Mouse (Mus musculus) ES-E14 (cell line): Measurements from ENCODE around the gene Rundc3a. TPM values are rescaled to one million over a fixed set of nuclear protein-coding genes. Genes with fewer than 3 reads are reported as not detected.

Source experiments
- DNase-seq: peaks from one replicate; pipeline ENCODE4 v3.0.0-alpha.2; 2013; ENCODE audit warnings: low read depth, low spot score
- H3K27ac ChIP-seq: 2 replicates; pipeline ENCODE4 v1.5.1; 2012; ENCODE audit warnings: low read depth, mild to moderate bottlenecking, low read length, moderate library complexity, mixed read lengths; ENCODE audit not compliant: poor library complexity, insufficient read depth, severe bottlenecking
- H3K36me3 ChIP-seq: 2 replicates; pipeline ENCODE4 v1.6.1; 2012; ENCODE audit warnings: mild to moderate bottlenecking, low read length, moderate library complexity, mixed read lengths; ENCODE audit not compliant: control insufficient read depth, poor library complexity, insufficient read depth, severe bottlenecking
- H3K4me1 ChIP-seq, 2 experiments: fragments of 150-350 bp in 1 of 2; sonication (generic) in 1 of 2; 2 replicates each; pipeline ENCODE4 v1.6.1; 2012; ENCODE audit warnings: low read length in 2 of 2, mild to moderate bottlenecking in 1 of 2, mixed read lengths in 1 of 2; ENCODE audit not compliant: control insufficient read depth in 2 of 2, insufficient read depth in 2 of 2, poor library complexity in 1 of 2
- H3K4me3 ChIP-seq, 2 experiments: fragments of 150-350 bp in 1 of 2; sonication (generic) in 1 of 2; 2 replicates each; pipeline ENCODE4 v1.5.1; 2012; ENCODE audit warnings: low read length in 2 of 2, low read depth in 1 of 2, mild to moderate bottlenecking in 1 of 2, mixed read lengths in 1 of 2; ENCODE audit not compliant: insufficient read depth in 1 of 2, poor library complexity in 1 of 2, severe bottlenecking in 1 of 2
- H3K9ac ChIP-seq: 2 replicates; pipeline ENCODE4 v1.6.1; 2012; ENCODE audit warnings: low read depth, mild to moderate bottlenecking, low read length, mixed read lengths; ENCODE audit not compliant: poor library complexity, insufficient read depth, severe bottlenecking
- H3K9me3 ChIP-seq: fragments of 150-350 bp; sonication (generic); 2 replicates; pipeline ENCODE4 v1.6.1; 2012; ENCODE audit warnings: low read depth, mild to moderate bottlenecking, low read length; ENCODE audit not compliant: control insufficient read depth, insufficient read depth
- CHD2 ChIP-seq: IDR thresholded peaks from 2 replicates; pipeline ENCODE4 v1.6.1; 2014; ENCODE audit warnings: mild to moderate bottlenecking, low read depth, low read length, inconsistent platforms
- HCFC1 ChIP-seq: IDR thresholded peaks from 2 replicates; pipeline ENCODE4 v1.6.1; 2012; ENCODE audit warnings: low read length, inconsistent platforms, borderline replicate concordance; ENCODE audit not compliant: insufficient read depth
- MAFK ChIP-seq: IDR thresholded peaks from 2 replicates; pipeline ENCODE4 v1.6.1; 2014; ENCODE audit warnings: mild to moderate bottlenecking, low read depth, low read length, inconsistent platforms; ENCODE audit not compliant: insufficient read depth
- ZC3H11A ChIP-seq: IDR thresholded peaks from 2 replicates; pipeline ENCODE4 v1.6.1; 2012; ENCODE audit warnings: low read depth, mild to moderate bottlenecking, inconsistent platforms, low read length, borderline replicate concordance
- ZNF384 ChIP-seq: IDR thresholded peaks from 2 replicates; pipeline ENCODE4 v1.6.1; 2012; ENCODE audit warnings: low read depth, low read length, inconsistent platforms
- in situ Hi-C, 2 experiments: fragments of 600-800 bp; cut with MboI; formaldehyde crosslinking; loops; one replicate each; pipeline ENCODE4 v1.15.1; 2025; ENCODE audit warnings: low sequenced_read_pairs in 2 of 2, inconsistent platforms in 1 of 2; ENCODE audit not compliant: unreplicated experiment in 2 of 2
- total RNA-seq: library from RNA; depleted of rRNA; stranded (reverse); fragments of 300-350 nt; gene quantifications from 2 replicates; pipeline ENCODE4 v1.2.3, GENCODE M21; 2012

The Rundc3a gene
- total RNA-seq, 1 experiment: 6.7 TPM

DNA sequence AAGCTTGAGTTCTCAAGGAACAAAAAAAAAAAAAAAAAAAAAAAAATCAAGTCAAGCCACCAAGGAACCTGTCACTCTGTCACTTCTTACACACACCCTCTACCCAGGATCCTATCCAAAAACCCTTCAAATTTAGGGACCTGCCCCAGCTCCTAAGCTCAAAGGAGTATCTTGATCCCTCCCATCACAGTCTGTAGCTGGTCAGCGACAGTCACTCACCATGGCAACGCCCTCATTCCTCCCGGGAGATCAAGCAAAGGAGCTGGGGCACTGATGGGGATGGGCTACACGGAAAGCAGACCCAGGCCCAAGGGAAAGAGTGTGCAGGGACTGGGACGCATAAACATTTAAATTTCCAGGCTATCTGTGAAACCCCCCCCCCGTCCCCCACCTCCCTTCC, 51.6 kb downstream of the Rundc3a start:
- Histone ChIP-seq H3K9ac (no peak overlapping the region), H3K9me3 (no peaks in the 10 kb centered on the region), H3K36me3 (no peaks in the 10 kb centered on the region), H3K4me3 (no peak overlapping the region), H3K27ac (no peak overlapping the region), H3K4me1 (peaks cover 2 to 35% of the 10 kb centered on the region in 2 experiments; a peak in 2 of 4 replicates)
- in situ Hi-C loops: no loop called here
- DNase-seq: no peak
- no peak for TF ChIP-seq MAFK
- no peak for TF ChIP-seq ZNF384
- no peak for TF ChIP-seq ZC3H11A
- no peak for TF ChIP-seq CHD2
- TF ChIP-seq HCFC1: no peak

DNA sequence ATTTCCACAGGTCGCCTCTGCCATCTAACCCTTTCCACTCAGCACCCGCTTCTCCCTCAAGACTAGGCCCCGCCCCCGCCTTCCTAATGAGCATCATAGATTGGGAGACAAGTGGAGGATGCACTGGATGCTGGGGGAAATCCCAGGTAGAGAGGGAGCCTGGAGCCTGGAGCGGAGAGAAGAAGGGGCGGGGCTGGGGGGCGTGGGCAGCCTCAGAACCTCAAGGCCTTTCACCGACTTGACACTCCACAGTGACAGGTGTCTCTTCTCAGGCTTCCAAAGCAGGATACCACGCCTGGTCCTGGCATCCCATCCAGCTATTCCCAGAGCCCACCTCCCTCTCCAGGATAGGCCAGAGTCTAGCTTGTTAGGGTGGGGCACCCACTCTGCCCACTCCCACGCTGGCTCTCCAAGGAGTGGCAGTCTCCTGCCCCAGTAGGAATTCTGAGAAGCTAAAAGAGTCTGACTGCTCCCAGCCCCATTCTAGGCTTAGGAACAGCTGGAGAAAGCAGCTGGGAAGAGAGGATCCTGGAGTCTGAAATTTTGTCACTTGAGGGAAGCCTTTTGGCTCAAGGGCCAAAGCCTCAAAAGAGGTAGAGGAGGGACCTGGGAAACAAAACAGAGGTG, 52.2 kb downstream of the Rundc3a start:
- H3K4me3 ChIP-seq: no peak overlapping the region
- TF ChIP-seq CHD2: no peak
- peak; percentile 56 for DNase-seq
- no peak overlapping the region for H3K9ac ChIP-seq
- H3K4me1 ChIP-seq: peaks cover 2 to 31% of the 10 kb centered on the region in 2 experiments; a peak in 2 of 4 replicates
- no peaks in the 10 kb centered on the region for H3K36me3 ChIP-seq
- H3K27ac ChIP-seq: no peak overlapping the region
- in situ Hi-C loops: no loop called here
- H3K9me3 ChIP-seq: no peaks in the 10 kb centered on the region

DNA sequence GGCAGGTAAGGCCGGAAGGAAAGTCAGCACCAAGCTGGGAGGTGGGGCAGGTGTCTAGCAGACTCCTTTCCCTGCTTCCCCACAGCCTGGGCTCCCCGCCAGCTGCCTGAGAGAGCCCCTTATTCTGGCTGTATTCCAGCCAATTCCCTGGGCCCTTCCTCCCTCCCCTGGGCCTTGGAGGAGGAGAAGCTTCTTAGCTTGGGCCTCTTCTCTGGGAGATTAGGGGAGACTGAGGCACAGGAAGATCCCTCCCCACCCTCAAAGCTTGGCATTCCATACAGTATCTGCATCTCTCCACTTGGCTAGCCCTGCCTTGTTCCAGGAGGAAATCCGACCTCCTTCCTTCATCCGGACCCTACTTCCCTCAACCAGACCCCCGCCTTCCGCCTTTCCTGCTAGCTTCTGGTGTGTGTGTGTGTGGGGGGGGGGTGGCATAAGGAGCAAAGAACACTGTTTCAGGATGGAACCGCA, 52.7 kb downstream of the Rundc3a start:
- H3K4me3 ChIP-seq: no peak overlapping the region; a peak in 1 of 4 replicates
- DNase-seq: no peak
- H3K4me1 ChIP-seq: peaks cover 2 to 31% of the 10 kb centered on the region in 2 experiments; a peak in 2 of 4 replicates
- no peak for TF ChIP-seq CHD2
- no peak for TF ChIP-seq HCFC1
- TF ChIP-seq ZNF384: no peak
- TF ChIP-seq ZC3H11A: no peak
- no peak for TF ChIP-seq MAFK
- no peaks in the 10 kb centered on the region for H3K36me3 ChIP-seq
- H3K27ac ChIP-seq: no peak overlapping the region
- H3K9me3 ChIP-seq: no peaks in the 10 kb centered on the region
- in situ Hi-C loops: no loop called here
- H3K9ac ChIP-seq: no peak overlapping the region

DNA sequence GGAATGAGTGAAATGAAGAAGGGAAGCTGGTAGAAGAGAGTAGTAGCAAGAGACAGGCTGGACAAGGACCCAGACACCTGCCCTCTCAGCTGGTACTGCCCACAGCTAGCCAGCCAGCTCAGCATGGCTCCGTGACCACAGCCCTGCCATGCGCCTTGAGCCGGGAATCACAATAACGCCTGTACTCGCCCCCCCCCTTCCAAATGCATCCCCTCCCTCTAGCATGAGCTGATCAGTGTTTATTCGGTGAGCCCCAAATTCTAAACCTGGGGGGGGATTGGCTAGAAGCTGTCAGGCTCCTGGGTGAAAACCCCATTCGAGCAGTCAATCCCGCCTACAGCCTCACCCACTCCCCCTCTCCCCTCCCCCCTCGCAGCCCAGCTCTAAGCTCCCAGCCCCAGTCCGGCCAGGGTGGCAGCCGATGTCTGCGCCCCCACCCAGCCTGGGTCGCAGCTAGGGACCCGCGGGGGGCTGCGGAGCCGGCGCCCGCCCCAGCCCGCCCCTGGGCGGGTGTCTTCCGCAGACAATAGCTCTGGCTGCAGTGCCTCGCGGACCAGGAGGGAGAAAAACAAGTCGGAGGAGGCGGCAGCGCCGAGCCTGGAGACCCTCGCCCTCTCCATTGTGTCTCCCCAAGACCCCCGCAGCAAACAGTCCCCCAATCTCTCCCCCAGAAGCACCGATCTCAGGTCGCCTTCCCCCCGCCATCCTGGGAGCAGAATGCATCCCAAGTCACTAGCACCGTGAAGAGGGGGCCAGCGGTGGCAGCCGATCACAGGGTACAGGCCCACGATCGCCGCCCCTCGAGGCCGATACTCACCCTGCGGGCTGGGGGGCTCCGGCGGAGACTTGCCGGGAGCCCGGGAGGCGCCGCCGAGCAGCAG, 53.6 kb downstream of the Rundc3a start:
- in situ Hi-C loops: no loop called here
- TF ChIP-seq HCFC1: no peak
- TF ChIP-seq MAFK: no peak
- no peak for TF ChIP-seq CHD2
- TF ChIP-seq ZC3H11A: no peak
- TF ChIP-seq ZNF384: no peak
- no peaks in the 10 kb centered on the region; the same call in 1 of the 2 replicates for H3K9me3 ChIP-seq
- DNase-seq: no peak
- peak overlapping the region; percentile 79 for H3K9ac ChIP-seq
- H3K4me3 ChIP-seq: peak overlapping the region; percentile 76 to 93
- peak overlapping the region; percentile 0; the same call in 1 of the 2 replicates for H3K27ac ChIP-seq
- no peaks in the 10 kb centered on the region for H3K36me3 ChIP-seq
- peaks cover 2 to 31% of the 10 kb centered on the region in 2 experiments; a peak in 2 of 4 replicates for H3K4me1 ChIP-seq
